Mouse (Mus musculus) liver, embryonic 11.5 days (tissue): ENCODE results near the gene Rnls. TPM values are rescaled to one million over a fixed set of nuclear protein-coding genes. Genes with fewer than 3 reads are reported as not detected.

Experiments
- ATAC-seq: fragments of 200-750 bp; cut with Nextera tagmentation; replicated peaks from 2 replicates; pipeline ENCODE4 v1.8.0; 2017; ENCODE audit warnings: moderate number of reproducible peaks, mild to moderate bottlenecking, moderate TSS enrichment, moderate library complexity; ENCODE audit not compliant: low FRiP score
- DNase-seq: peaks from one replicate; pipeline ENCODE4 v3.0.0-alpha.2; 2017; ENCODE audit warnings: low spot score
- H3K27ac ChIP-seq: fragments of 300-500 bp; sonication (generic); 2 replicates; pipeline ENCODE4 v1.5.1; 2014; ENCODE audit warnings: mild to moderate bottlenecking, low read depth, low read length, control low read depth
- H3K27me3 ChIP-seq: fragments of 300-500 bp; sonication (generic); replicated peaks from 2 replicates; pipeline ENCODE4 v1.6.1; 2014; ENCODE audit warnings: low read length, mixed read lengths; ENCODE audit not compliant: control insufficient read depth, insufficient read depth
- H3K36me3 ChIP-seq: fragments of 300-500 bp; sonication (generic); 2 replicates; pipeline ENCODE4 v1.6.1; 2014; ENCODE audit warnings: mild to moderate bottlenecking, low read length, moderate library complexity, mixed read lengths; ENCODE audit not compliant: control insufficient read depth, insufficient read depth
- H3K4me1 ChIP-seq: fragments of 300-500 bp; sonication (generic); replicated peaks from 2 replicates; pipeline ENCODE4 v1.6.1; 2014; ENCODE audit warnings: low read length, mixed read lengths; ENCODE audit not compliant: control insufficient read depth, insufficient read depth
- H3K4me2 ChIP-seq: fragments of 300-500 bp; sonication (generic); 2 replicates; pipeline ENCODE4 v1.6.1; 2014; ENCODE audit warnings: mild to moderate bottlenecking, control low read depth, moderate library complexity
- H3K4me3 ChIP-seq: fragments of 300-500 bp; sonication (generic); 2 replicates; pipeline ENCODE4 v1.5.1; 2014; ENCODE audit warnings: low read depth, low read length, control low read depth
- H3K9ac ChIP-seq: fragments of 300-500 bp; sonication (generic); 2 replicates; pipeline ENCODE4 v1.6.1; 2014; ENCODE audit warnings: low read depth, low read length, control low read depth
- H3K9me3 ChIP-seq: fragments of 300-500 bp; sonication (generic); 2 replicates; pipeline ENCODE4 v1.6.1; 2016; ENCODE audit warnings: low read length, inconsistent platforms, mixed read lengths; ENCODE audit not compliant: control insufficient read depth
- WGBS: fragments of 180-500 bp; shearing (Covaris S2); extraction: QIAGEN DNeasy Blood & Tissue Kit; methylation state at CpG from one replicate; pipeline ENCODE4 v1.1.7; 2014; 5-methylcytosine and 5-hydroxymethylcytosine counted together
- microRNA-seq: library from miRNA; unstranded; fragments of <30 nt; microRNA quantifications from one replicate; pipeline ENCODE4, GENCODE M21; 2017; ENCODE audit warnings: borderline number of aligned reads
- polyA plus RNA-seq: library from polyadenylated mRNA; unstranded; fragments of >200 nt; fragmentation: Nextera tagmentation; extraction: Ambion mirVana; gene quantifications from 2 replicates; pipeline ENCODE4 v1.2.1, GENCODE M21; 2014

Gene Rnls
- polyA plus RNA-seq, 1 experiment from 2014 or later: 2.8 TPM

- DNase-seq: no peak
- no peak overlapping the region for H3K4me3 ChIP-seq
- WGBS: 61% methylated on average over 2 of the region's 2 CpGs
- ATAC-seq: no peak
- H3K9me3 ChIP-seq: no peaks in the 10 kb centered on the region
- no peaks in the 10 kb centered on the region for H3K27me3 ChIP-seq
- no peaks in the 10 kb centered on the region for H3K36me3 ChIP-seq
- no peak overlapping the region for H3K27ac ChIP-seq
- no peak overlapping the region for H3K9ac ChIP-seq
- H3K4me2 ChIP-seq: no peak overlapping the region
- peaks cover 5% of the 10 kb centered on the region; the same call in 1 of the 2 replicates for H3K4me1 ChIP-seq
Observed at GRCm38 (mm10) chr19:33088868-33089267, 303.2 kb downstream of the Rnls start.

GRCm38 (mm10) chr19:33087961-33088360 is 304.1 kb downstream of the Rnls start:
- 80% methylated on average over 4 of the region's 4 CpGs for WGBS
- Histone ChIP-seq H3K9me3 (no peaks in the 10 kb centered on the region), H3K9ac (no peak overlapping the region), H3K4me1 (peaks cover 5% of the 10 kb centered on the region; the same call in 1 of the 2 replicates), H3K27me3 (no peaks in the 10 kb centered on the region), H3K4me2 (no peak overlapping the region), H3K4me3 (no peak overlapping the region), H3K36me3 (no peaks in the 10 kb centered on the region), H3K27ac (no peak overlapping the region)
- no peak for DNase-seq
- no peak for ATAC-seq

Small RNA genes within 50 kb of the gene (microRNA-seq; reads per million reads assigned to microRNA genes)
- gene Mir3970: not detected

Other genes starting within 250 kb of the Rnls start
- gene Lipo4, start 125.5 kb upstream of the Rnls start, polyA plus RNA-seq: not detected in 2 replicates
- not detected in 2 replicates for gene Gm8978, start 233.0 kb upstream of the Rnls start, polyA plus RNA-seq